Mouse (Mus musculus) ES-Bruce4 (cell line): ENCODE results near the gene Aldh1a2. TPM values are rescaled to one million over a fixed set of nuclear protein-coding genes. Genes with fewer than 3 reads are reported as not detected.

Experiments used
- H3K27ac ChIP-seq: 2 replicates; pipeline ENCODE4 v1.5.1; 2012; ENCODE audit warnings: low read length, inconsistent platforms; ENCODE audit not compliant: insufficient read depth
- H3K27me3 ChIP-seq: 2 replicates; pipeline ENCODE4 v1.6.1; 2012; ENCODE audit warnings: mild to moderate bottlenecking, low read length, inconsistent platforms; ENCODE audit not compliant: control insufficient read depth, poor library complexity, insufficient read depth, severe bottlenecking
- H3K36me3 ChIP-seq: 2 replicates; pipeline ENCODE4 v1.6.1; 2012; ENCODE audit warnings: inconsistent platforms, mild to moderate bottlenecking, low read length, moderate library complexity; ENCODE audit not compliant: control insufficient read depth, poor library complexity, insufficient read depth, severe bottlenecking
- H3K4me1 ChIP-seq: one replicate; pipeline ENCODE4 v1.8.1; 2011; ENCODE audit warnings: low read length; ENCODE audit not compliant: control insufficient read depth, insufficient read depth
- H3K4me3 ChIP-seq: 2 replicates; pipeline ENCODE4 v1.5.1; 2011; ENCODE audit warnings: low read depth, mild to moderate bottlenecking, low read length
- H3K9ac ChIP-seq: 2 replicates; pipeline ENCODE4 v1.6.1; 2012; ENCODE audit warnings: low read depth, mild to moderate bottlenecking, inconsistent platforms; ENCODE audit not compliant: poor library complexity, severe bottlenecking
- H3K9me3 ChIP-seq: replicated peaks from 2 replicates; pipeline ENCODE4 v1.6.1; 2012; ENCODE audit warnings: mild to moderate bottlenecking, low read length, inconsistent platforms; ENCODE audit not compliant: control insufficient read depth, poor library complexity, insufficient read depth, severe bottlenecking
- CTCF ChIP-seq: IDR thresholded peaks from one replicate; pipeline ENCODE4 v1.8.1; 2011; ENCODE audit warnings: low read depth, low read length
- EP300 ChIP-seq: IDR thresholded peaks from 2 replicates; pipeline ENCODE4 v1.6.1; 2011; ENCODE audit warnings: low read depth, low read length; ENCODE audit not compliant: insufficient read depth
- POLR2A ChIP-seq: IDR thresholded peaks from one replicate; pipeline ENCODE4 v1.8.1; 2011; ENCODE audit warnings: low read length; ENCODE audit not compliant: insufficient read depth
- polyA plus RNA-seq: library from polyadenylated mRNA; stranded (reverse); fragments of >200 nt; gene quantifications from 2 replicates; pipeline ENCODE4 v1.2.4, GENCODE M21; 2011; ENCODE audit warnings: low read depth; ENCODE audit not compliant: missing spikeins, insufficient read depth, insufficient read length

Gene Aldh1a2
- polyA plus RNA-seq, 1 experiment: 2.0 TPM

DNA sequence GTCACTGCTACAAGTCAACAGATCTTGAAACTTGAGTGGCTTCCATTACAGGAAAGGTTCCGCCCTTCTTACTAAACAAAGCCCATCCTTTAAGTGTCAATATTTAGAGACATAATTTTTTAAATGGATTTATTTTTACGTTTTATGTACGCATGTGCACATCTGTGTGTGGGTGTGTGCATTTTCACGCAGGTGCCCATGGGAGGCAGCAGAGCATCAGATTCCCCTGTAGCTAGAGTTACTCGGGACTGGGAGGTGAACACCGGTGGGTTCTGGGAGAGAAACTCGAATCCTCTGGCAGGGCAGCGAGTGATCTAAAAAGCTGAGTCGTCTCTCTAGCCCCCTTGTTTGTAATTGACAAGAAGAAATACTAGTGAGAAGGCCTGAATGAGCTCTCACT, 42.1 kb upstream of the Aldh1a2 start:
- H3K9me3 ChIP-seq: no peaks in the 10 kb centered on the region
- H3K27ac ChIP-seq: no peak overlapping the region
- H3K4me3 ChIP-seq: no peak overlapping the region
- H3K4me1 ChIP-seq: no peaks in the 10 kb centered on the region
- no peak overlapping the region for H3K9ac ChIP-seq
- no peak for TF ChIP-seq EP300
- TF ChIP-seq CTCF: peak; percentile 27
- no peak for TF ChIP-seq POLR2A
- no peaks in the 10 kb centered on the region for H3K36me3 ChIP-seq
- no peaks in the 10 kb centered on the region for H3K27me3 ChIP-seq

DNA sequence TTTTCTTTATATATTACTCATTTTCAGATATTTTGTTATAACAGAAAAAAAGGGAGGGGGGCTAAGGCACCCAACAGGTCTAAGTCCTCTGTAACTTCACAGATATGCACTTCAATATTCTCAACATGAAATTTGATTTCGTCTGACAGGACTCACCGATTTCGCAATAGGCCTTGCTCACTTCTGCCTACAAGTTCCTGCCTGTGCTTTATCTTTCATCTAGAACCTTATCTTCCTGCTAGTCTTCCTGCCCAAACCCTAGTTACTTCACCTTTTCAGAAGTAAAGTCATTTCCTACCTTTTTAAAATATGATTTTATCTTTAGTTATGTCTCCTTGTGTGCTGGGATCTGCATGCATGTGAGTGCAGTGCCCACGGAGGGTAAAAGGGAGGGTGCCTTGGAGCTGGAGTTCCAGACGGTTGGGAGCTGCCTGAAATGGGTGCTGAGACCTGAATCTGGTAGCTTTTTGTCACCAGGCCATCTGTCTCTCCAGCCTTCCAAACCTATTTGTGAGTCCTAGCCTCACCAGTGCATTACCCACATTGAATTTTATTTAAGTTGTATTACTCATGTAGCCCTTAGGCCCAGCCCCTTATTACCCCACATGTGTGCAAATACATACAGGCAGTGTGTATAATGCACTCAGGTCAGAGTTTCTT, 41.1 kb upstream of the Aldh1a2 start:
- H3K36me3 ChIP-seq: no peaks in the 10 kb centered on the region
- no peaks in the 10 kb centered on the region for H3K9me3 ChIP-seq
- no peaks in the 10 kb centered on the region for H3K4me1 ChIP-seq
- H3K9ac ChIP-seq: no peak overlapping the region
- no peak overlapping the region for H3K27ac ChIP-seq
- no peaks in the 10 kb centered on the region for H3K27me3 ChIP-seq
- no peak overlapping the region for H3K4me3 ChIP-seq
- TF ChIP-seq CTCF (no peak), EP300 (no peak), POLR2A (no peak)

DNA sequence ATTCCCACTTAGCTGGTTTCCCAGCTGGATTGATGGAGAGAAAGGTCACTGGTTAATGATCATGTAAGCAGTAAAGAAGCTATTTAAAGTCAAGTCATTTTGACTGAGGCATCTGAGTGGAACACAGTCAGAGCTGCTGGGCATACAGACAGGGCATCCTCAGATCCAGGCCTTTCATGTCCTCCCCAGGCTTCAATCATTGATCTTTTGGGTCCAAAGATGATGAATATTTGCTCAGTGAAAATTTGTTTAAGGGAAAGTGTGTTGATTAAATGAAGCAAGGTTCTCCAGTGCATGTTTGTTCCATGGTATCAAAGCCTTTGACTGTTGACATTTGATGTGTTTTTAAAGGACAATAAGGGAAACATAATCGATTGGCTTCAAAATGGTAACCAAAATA, 39.9 kb upstream of the Aldh1a2 start:
- Histone ChIP-seq H3K4me3 (no peak overlapping the region), H3K9ac (no peak overlapping the region), H3K9me3 (no peaks in the 10 kb centered on the region), H3K27ac (no peak overlapping the region), H3K27me3 (no peaks in the 10 kb centered on the region), H3K36me3 (no peaks in the 10 kb centered on the region), H3K4me1 (no peaks in the 10 kb centered on the region)
- TF ChIP-seq EP300 (no peak), POLR2A (no peak), CTCF (no peak)

DNA sequence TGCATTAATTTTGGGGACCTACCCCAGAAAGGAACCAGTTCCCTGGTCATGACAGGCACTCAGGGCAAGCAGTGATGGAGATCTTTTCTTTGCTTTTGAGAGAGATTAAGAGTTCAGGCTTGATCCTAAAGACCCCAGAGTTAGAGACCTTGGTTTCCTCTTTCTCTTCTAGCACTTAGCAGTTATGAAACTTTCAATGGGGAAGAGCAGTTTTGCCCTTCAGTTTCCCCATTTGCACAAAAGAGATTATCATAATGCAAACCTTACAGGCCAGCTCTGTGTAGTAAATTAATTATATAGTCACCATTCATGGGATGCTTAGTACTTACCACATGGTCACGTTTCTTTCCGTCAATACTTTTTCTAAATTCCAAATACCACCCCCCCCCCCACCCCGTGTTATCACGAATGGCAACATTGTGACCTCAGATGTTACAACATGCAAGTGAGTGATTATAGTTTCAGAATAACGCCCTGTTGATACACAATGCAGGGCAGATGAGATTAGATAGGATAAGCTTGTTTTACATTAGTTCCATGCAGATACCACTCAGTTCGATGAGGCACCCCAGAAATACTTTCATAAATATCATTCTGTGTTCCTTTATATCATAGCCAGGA, 36.2 kb upstream of the Aldh1a2 start:
- Histone ChIP-seq H3K4me1 (no peaks in the 10 kb centered on the region), H3K27ac (no peak overlapping the region), H3K9ac (no peak overlapping the region), H3K9me3 (no peaks in the 10 kb centered on the region), H3K4me3 (no peak overlapping the region), H3K36me3 (no peaks in the 10 kb centered on the region), H3K27me3 (no peaks in the 10 kb centered on the region)
- TF ChIP-seq CTCF (no peak), EP300 (no peak), POLR2A (no peak)

DNA sequence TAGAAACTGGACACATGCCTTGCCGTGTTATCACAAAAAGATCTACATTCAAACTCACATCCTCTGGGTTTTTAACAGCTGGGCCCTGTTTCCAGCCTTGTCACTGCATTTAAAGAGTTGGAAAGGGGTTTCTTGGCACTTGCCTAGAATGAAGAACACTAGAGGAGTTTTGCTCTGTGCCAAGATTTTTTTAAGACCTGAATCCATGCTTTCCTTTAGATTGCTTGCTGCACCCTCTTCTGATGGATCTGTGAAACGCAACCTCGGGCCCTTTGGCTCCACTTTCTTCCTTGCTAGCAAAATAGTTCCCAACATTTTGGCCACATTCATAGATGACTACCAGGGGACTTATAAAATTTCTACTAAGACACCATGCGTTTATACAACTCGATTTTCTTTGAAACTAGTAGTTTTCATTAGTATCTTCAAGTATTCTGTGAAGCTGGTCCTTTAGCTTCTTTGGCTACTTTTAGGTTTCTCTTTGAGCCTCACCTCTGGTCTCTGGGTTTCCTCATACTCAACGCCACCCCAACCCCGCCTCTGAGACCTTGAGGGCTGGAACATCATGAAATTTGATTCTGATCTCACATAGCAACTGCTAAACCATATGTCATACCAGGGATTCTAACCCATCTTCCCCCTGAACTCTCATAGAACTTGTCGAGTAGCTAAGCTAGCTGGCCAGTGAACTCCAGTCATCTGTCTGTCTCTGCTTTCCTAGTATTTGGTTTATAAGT, 35.5 kb upstream of the Aldh1a2 start:
- TF ChIP-seq EP300 (no peak), CTCF (peak; percentile 8), POLR2A (no peak)
- Histone ChIP-seq H3K27ac (no peak overlapping the region), H3K4me1 (no peaks in the 10 kb centered on the region), H3K9ac (no peak overlapping the region), H3K4me3 (no peak overlapping the region), H3K9me3 (no peaks in the 10 kb centered on the region), H3K36me3 (no peaks in the 10 kb centered on the region), H3K27me3 (no peaks in the 10 kb centered on the region)

DNA sequence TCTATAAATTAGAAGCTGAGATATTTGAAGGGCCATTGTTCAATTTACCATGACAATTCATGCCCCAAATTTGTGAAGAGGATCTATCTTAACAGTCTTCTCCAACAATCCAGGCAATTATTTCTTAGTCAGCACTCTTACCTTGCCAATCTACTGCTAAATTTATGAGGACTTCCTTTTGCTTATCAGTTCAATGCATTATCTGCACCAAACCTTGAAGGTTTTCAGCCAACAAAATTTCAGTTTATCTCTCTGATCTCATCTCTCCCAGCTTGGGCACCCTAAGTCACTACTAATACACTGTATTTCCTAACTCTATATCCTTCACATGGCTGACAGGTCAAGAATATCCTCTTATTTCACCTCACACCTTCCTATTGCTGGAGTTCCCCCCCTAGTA, 30.3 kb upstream of the Aldh1a2 start:
- Histone ChIP-seq H3K4me3 (no peak overlapping the region), H3K36me3 (no peaks in the 10 kb centered on the region), H3K9me3 (no peaks in the 10 kb centered on the region), H3K27me3 (no peaks in the 10 kb centered on the region), H3K9ac (no peak overlapping the region), H3K4me1 (no peaks in the 10 kb centered on the region), H3K27ac (no peak overlapping the region)
- TF ChIP-seq CTCF: no peak
- no peak for TF ChIP-seq POLR2A
- TF ChIP-seq EP300: no peak
